Mouse (Mus musculus) megakaryocyte-erythroid progenitor cell, adult 5-6 weeks (primary cell): ENCODE results near the gene Adgrg2. TPM values are rescaled to one million over a fixed set of nuclear protein-coding genes. Genes with fewer than 3 reads are reported as not detected.

Experiments used
- ATAC-seq: replicated peaks from 2 replicates; pipeline ENCODE4 v1.8.0; 2016; ENCODE audit warnings: mild to moderate bottlenecking, inconsistent platforms; ENCODE audit not compliant: severe bottlenecking, poor library complexity, low FRiP score, low TSS enrichment
- total RNA-seq, 2 experiments: library from RNA; stranded (forward) in 1 of 2; stranded (reverse) in 1 of 2; fragments of 200-1000, 215-1000 nt in 1 of 2; fragments of >200 nt in 1 of 2; fragmentation: Nextera tagmentation in 1 of 2; gene quantifications; 2 replicates each; pipeline ENCODE4 v1.2.3; 2014 to 2017

Adgrg2 gene
- total RNA-seq, 2 experiments from 2014 or later = 0.85 TPM; not detected in 1

GRCm38 (mm10) chrX:160496473-160496872 lies 106.0 kb downstream of the Adgrg2 start:
- ATAC-seq = peak; percentile 76

- ATAC-seq = no peak
Observed at GRCm38 (mm10) chrX:160501095-160501494, 110.6 kb downstream of the Adgrg2 start.

GRCm38 (mm10) chrX:160501687-160502047 lies 111.2 kb downstream of the Adgrg2 start:
- ATAC-seq = peak; percentile 18

GRCm38 (mm10) chrX:160502048-160503041 lies 111.9 kb downstream of the Adgrg2 start, which contains the start of gene Phka2:
Gene Phka2, plus strand, starts transcription at chrX:160502166.
- peak; percentile 97 for ATAC-seq

- no peak for ATAC-seq
Observed at GRCm38 (mm10) chrX:160509046-160509445, 118.6 kb downstream of the Adgrg2 start.

GRCm38 (mm10) chrX:160510197-160510596 lies 119.7 kb downstream of the Adgrg2 start:
- no peak for ATAC-seq

GRCm38 (mm10) chrX:160516027-160516426 lies 125.5 kb downstream of the Adgrg2 start:
- peak; percentile 78 for ATAC-seq

GRCm38 (mm10) chrX:160542772-160543171 lies 152.3 kb downstream of the Adgrg2 start:
- no peak for ATAC-seq

Other genes with a start within 250 kb of the Adgrg2 start
- 46.3 and 60.7 TPM in 2 replicates for gene Phka2, start 111.5 kb downstream of the Adgrg2 start, total RNA-seq (2014; fragmentation: Nextera tagmentation)
- gene Phka2, start 111.5 kb downstream of the Adgrg2 start, total RNA-seq (2017) = 30.5 and 32.0 TPM in 2 replicates